Mouse (Mus musculus): ENCODE measurements around the gene Cdc42ep1.

The Cdc42ep1 gene

GRCm38 (mm10) chr15:78842371-78843163 is at the start of gene Cdc42ep1:
Gene Cdc42ep1 (plus strand): TSS chr15:78842624.
- no peak for DNase-seq (ENCODE audit: low read depth, low spot score)

GRCm38 (mm10) chr15:78796196-78797059 is 46.0 kb upstream of the Cdc42ep1 start:
- no peak for DNase-seq (ENCODE audit: low read depth, low spot score)

- DNase-seq (ENCODE audit: low read depth, low spot score), result no peak
These were observed 45.4 kb upstream of the Cdc42ep1 start for GRCm38 (mm10) chr15:78797060-78797329.

- DNase-seq (ENCODE audit: low read depth, low spot score), result no peak
These were observed 43.4 kb upstream of the Cdc42ep1 start for GRCm38 (mm10) chr15:78799029-78799428.

GRCm38 (mm10) chr15:78801571-78801970 is 40.9 kb upstream of the Cdc42ep1 start:
- DNase-seq (ENCODE audit: low read depth, low spot score), result no peak

DNA sequence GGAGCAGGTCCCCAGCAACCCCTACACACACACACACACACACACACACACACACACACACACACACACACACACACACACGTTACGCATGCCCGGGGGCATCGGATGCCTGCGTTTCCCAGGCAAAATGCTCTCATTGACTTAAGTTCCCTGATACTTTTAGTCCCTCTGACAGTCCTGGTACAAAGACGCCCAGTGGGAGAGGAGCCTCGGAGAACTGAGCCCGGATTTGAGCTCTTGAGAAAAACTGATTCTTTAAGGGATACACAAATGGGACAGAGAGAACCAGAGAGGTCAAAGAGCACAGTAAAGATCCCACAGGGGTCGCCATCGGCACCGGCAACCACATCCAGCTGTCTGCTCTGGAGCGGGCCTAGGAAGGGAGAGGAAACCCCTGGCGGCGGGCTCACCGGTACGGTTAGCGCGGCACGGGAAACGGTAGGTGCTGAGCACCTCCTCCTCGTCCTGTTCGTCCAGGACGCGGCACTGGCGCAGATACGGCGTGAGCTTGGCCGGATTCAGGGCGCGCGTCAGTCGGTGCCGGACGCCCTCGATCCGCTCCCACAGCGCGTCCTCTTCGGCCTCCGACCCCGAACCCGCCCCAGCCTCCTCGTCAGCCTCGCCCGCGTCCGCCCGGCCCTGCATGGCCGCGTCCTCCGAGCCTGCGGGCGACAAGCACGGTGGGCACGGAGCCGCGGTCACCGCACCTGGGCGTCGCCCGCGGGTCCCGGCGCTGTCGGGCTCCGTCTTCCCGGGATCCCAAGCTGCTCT is 40.3 kb upstream of the Cdc42ep1 start:
- peak; percentile 68 for DNase-seq (ENCODE audit: low read depth, low spot score)

- DNase-seq (ENCODE audit: low read depth, low spot score), result no peak
These were observed 39.5 kb upstream of the Cdc42ep1 start, which contains the start of gene Card10 for GRCm38 (mm10) chr15:78802776-78803391. Gene Card10 (minus strand): TSS chr15:78803042.

DNA sequence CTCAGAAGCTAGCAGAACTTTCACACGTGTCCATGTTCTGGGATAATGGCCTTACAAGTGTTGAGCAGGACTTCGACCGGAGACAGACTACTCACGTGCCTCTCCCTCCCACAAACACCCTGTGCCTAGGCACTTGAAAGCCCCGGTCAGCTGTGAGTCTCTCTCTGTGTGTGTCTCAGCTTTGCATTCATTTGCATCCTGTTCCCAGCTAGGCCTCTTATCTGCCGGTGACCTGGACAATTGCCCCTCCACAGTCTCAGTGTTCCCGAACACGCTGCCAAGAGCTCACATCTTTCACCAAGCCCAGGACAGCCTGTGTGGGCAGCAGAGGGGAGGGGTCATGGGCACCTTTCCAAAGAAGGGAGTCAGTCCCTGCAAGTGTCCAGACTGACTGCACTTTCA is 38.9 kb upstream of the Cdc42ep1 start:
- DNase-seq (ENCODE audit: low read depth, low spot score), result no peak

DNA sequence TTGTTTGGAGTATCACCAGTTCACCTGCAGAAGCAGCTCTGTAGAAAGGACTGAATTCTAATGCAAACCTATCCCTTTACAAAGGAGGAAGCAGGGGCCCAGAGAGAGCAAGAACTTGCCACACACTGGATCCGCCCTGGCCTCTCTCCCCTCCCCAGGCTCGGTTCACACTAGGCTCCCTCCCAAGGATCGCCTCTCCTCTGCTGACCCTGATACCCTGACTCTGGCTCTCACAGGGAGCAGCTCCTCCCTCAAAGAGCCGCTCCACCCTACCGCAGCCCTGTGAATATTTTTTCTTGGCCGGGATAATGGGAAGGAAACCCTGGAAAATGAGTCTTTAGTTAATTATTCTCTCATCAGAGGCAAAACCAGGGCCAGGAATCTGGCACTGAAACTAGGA is 38.1 kb upstream of the Cdc42ep1 start:
- DNase-seq (ENCODE audit: low read depth, low spot score), result no peak

DNA sequence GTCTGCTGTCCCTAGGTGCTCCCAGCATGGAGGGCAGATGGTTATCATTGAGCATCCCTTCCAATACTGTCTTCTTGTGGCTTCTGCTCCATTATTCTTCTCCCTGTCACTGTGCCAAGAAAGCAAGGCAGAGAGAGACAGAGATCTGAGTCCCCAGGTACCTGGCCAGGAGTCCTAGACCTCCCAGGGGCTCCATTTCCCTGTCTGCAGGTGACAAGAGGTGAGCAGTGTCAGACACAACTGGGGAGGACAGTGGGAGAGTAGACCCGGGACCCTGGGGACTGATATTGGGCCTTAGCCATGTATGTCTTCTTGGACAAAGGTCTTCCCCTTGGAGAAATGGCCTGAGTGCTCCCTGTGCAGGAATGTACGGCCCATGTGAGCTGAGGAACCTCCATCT is 37.1 kb upstream of the Cdc42ep1 start:
- no peak for DNase-seq (ENCODE audit: low read depth, low spot score)

GRCm38 (mm10) chr15:78806614-78807013 is 35.8 kb upstream of the Cdc42ep1 start:
- peak; percentile 60 for DNase-seq (ENCODE audit: low read depth, low spot score)

GRCm38 (mm10) chr15:78807141-78807540 is 35.3 kb upstream of the Cdc42ep1 start:
- DNase-seq (ENCODE audit: low read depth, low spot score), result no peak

- peak; percentile 51 for DNase-seq (ENCODE audit: low read depth, low spot score)
These were observed 33.4 kb upstream of the Cdc42ep1 start for GRCm38 (mm10) chr15:78808980-78809379.

DNA sequence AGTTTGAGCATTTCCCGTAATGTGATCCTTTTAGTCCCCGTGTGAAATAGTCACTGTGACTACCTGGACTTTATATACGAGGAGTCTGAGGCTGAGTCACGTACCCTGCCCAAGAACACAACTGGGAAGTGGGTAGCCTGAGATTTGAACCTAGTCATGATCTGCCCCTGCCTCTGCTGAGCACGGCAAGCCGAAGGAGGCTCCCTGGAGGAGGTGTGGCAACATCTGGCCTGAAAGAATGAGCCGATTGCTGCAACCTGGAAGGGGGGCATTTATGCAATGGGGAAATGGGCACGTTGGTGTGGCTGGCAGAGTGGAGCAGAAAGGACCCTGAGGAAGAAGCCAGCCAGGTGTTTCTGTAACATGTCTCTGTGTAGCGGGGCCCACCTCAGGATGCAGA is 32.7 kb upstream of the Cdc42ep1 start:
- no peak for DNase-seq (ENCODE audit: low read depth, low spot score)

- no peak for DNase-seq (ENCODE audit: low read depth, low spot score)
These were observed 32.3 kb upstream of the Cdc42ep1 start for GRCm38 (mm10) chr15:78810146-78810545.

DNA sequence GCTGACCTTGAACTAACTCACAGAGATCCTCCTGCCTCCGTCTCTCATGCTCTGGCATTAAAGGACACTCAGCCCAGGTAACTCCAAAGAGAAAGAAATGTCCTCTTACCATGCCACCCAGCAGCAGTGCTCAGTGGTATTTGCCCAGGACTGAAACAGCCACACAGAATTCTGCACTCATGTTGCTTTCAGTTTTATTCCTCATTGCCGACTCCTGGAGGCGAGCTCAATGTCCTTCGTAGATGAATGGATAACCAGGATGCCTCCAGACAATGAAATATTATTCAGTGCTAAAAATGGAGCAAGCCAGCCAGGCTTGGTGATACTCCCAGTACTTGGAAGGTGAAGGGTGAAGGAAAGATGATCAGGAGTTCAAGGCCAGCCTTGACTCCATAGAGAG is 28.8 kb upstream of the Cdc42ep1 start:
- DNase-seq (ENCODE audit: low read depth, low spot score), result no peak

DNA sequence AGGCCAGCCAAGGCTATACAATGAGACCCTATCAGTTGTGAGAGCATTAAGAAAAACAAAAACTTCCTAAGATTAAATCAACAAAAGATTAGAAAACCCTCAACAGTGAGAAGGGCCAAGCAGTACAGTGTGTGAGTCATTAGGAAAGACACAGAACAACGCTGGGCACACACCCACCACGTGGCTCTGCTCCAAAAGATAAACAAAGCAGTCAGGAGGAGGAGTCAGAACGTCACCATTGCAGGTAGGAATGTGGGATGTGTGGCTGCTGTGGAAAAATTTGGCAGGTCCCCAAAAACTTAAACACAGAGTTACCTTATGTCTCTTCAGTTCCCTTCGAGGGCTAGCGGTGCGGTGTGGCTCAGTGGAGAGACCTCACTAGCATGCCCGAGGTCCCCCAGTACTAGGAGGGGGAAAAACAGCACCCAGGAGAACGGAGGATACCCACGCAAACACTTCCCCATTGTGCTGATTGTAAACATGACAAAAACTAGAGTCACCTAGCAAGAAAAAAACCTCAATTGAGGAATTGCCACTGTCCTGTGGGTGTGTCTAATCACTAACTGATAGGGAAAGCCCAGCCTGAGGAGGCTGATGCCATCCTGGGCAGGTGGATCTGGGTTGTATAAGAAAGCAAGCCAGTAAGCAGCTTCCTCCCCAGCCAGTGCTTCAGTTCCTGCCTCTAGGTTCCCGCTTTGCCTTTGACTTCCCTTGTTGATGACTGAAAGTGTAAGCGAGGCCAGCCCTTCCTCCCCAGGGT is 26.9 kb upstream of the Cdc42ep1 start:
- DNase-seq (ENCODE audit: low read depth, low spot score), result no peak

DNA sequence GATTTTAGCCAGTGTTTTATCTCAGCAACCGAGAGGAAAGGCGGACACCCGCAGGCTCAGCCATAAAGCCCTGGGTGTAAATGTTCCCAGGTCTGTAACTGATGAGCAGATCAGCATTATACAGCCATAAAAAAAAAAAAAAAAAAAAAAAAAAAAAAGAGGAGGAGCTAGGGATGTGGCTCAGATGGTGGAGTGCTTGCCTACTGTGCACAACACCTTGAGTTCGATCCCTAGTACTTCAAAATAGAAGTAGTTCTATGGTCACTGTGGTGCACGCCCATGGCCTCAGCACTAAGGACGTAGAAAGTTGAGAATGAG is 26.4 kb upstream of the Cdc42ep1 start:
- no peak for DNase-seq (ENCODE audit: low read depth, low spot score)

DNA sequence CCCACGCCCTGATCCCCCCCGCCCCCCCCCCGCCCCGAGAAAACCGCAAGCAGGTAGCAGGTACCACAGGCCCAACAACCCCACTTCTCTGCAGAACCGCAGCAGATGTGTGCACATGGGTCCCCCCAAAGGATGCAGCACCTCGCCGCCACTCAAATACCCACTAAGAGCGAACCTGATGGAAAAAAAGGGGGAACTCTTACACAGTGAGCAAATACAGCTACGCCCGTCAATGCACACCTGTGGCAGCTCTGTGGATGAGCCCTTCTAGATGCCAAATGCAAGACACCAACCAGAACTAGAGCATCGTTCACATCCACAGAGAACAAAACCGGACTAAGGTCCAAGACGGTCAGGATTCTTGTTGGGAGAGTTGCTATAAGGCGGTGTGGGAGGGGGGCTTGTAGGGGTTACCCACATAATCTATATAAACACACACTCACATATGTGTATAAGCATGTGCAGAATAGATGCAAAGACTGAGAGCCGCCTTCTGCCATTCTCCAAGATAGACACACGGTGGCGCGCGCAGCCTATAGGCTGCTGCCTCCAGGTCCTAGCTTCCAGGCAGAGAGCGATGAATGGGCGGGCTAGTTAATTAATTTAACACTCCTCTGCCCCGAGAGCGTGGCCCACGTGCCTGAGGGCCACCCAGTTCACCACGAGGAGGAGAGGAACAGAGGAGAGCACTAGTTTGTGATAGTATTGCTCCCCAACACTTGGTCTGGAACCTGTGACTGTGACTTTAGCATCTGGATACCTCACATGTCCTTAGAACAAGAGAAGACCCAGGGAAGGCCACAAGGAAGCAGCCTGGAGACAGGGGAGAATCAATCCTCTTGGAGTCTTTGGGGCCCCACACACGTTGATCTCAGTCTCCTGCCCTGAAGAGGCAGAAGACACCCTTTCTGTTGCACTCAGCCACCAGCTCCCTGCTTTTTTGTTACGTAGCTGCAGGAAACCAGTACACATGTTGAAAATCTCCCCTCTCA is 15.9 kb upstream of the Cdc42ep1 start:
- DNase-seq (ENCODE audit: low read depth, low spot score), result peak; percentile 86

- DNase-seq (ENCODE audit: low read depth, low spot score), result no peak
These were observed 14.1 kb upstream of the Cdc42ep1 start for GRCm38 (mm10) chr15:78828315-78828714.

All from R1 (cell line).